Mouse (Mus musculus): ENCODE measurements around the gene Elmod1. TPM values are rescaled to one million over a fixed set of nuclear protein-coding genes. Genes with fewer than 3 reads are reported as not detected.

The Elmod1 gene
- polyA plus RNA-seq, 1 experiment from 2014 or later, result 19.3 TPM

DNA sequence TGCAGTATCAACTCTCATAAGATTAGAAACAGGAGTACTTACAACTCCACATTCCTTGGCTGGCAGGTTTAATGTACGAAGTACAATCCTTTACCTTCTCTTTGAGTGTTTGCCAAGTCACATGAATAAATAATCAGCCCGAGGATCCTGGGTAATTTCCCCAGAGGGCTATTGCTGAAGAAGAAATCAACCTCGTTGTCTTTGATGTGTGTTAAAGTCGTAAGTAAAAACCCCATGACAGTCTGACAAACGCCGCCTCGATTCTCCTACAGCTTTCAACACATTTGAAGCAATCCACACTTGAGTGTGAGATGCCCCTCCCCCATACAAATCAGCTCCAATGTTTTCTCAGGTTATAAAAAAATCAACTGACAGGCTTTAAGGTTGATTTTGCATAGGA is 44.2 kb downstream of the Elmod1 start:
- Histone ChIP-seq H3K4me1 (ENCODE audit: control insufficient read depth, insufficient read depth, low read length) (0 out of 2 replicates have a peak, but pooled peaks cover 6% of the 10 kb centered on the region), H3K27ac (replicated peaks; ENCODE audit: low read depth, low read length) (0 out of 2 replicates have a peak overlapping the region, but pooled peaks have one; percentile 41), H3K4me3 (replicated peaks; ENCODE audit: low read depth, low read length) (no peak overlapping the region), H3K9ac (replicated peaks; ENCODE audit: low read length) (no peak overlapping the region), H3K27me3 (ENCODE audit: control insufficient read depth, insufficient read depth, low read length) (no peaks in the 10 kb centered on the region), H3K9me3 (ENCODE audit: control insufficient read depth, low read length) (no peaks in the 10 kb centered on the region), H3K36me3 (ENCODE audit: control insufficient read depth, insufficient read depth, low read length) (no peaks in the 10 kb centered on the region; the same call in 1 of the 2 replicates), H3K4me2 (ENCODE audit: low read length) (no peak overlapping the region)
- ATAC-seq (ENCODE audit: low FRiP score, low TSS enrichment), result no peak; the same call in 1 of the 2 replicates
- DNase-seq, result peak; percentile 80
- 39% methylated on average over 7 of the region's 7 CpGs for WGBS

DNA sequence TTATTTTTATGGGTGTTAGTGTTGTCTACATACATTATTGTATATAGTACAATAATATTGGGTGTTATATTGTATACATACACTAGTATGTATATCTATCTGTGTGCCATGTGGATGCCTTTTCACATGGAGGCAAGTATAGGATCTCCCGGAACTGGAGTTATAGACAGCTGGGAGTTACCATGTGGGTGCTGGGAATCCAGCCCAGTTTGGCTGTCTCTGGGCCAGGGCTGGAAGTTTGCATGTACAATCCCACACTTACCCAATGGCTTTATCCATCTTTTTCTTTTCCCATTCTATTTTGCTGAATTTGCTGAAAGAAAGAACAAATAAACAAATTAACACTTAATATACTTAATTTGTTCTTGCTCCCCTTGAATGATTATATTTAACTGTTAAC is 54.0 kb downstream of the Elmod1 start:
- WGBS, result 95% methylated on average over 1 of the region's 1 CpGs
- H3K9ac ChIP-seq (replicated peaks; ENCODE audit: low read length), result no peak overlapping the region
- H3K9me3 ChIP-seq (ENCODE audit: control insufficient read depth, low read length), result 0 out of 2 replicates have a peak, but pooled peaks cover 3% of the 10 kb centered on the region
- no peak overlapping the region for H3K4me2 ChIP-seq (ENCODE audit: low read length)
- no peak for ATAC-seq (ENCODE audit: low FRiP score, low TSS enrichment)
- no peak overlapping the region for H3K4me3 ChIP-seq (replicated peaks; ENCODE audit: low read depth, low read length)
- peaks cover 16% of the 10 kb centered on the region; the same call in 1 of the 2 replicates for H3K36me3 ChIP-seq (ENCODE audit: control insufficient read depth, insufficient read depth, low read length)
- H3K4me1 ChIP-seq (ENCODE audit: control insufficient read depth, insufficient read depth, low read length), result peaks cover 6% of the 10 kb centered on the region
- DNase-seq, result no peak
- H3K27me3 ChIP-seq (ENCODE audit: control insufficient read depth, insufficient read depth, low read length), result no peaks in the 10 kb centered on the region
- no peak overlapping the region for H3K27ac ChIP-seq (replicated peaks; ENCODE audit: low read depth, low read length)

DNA sequence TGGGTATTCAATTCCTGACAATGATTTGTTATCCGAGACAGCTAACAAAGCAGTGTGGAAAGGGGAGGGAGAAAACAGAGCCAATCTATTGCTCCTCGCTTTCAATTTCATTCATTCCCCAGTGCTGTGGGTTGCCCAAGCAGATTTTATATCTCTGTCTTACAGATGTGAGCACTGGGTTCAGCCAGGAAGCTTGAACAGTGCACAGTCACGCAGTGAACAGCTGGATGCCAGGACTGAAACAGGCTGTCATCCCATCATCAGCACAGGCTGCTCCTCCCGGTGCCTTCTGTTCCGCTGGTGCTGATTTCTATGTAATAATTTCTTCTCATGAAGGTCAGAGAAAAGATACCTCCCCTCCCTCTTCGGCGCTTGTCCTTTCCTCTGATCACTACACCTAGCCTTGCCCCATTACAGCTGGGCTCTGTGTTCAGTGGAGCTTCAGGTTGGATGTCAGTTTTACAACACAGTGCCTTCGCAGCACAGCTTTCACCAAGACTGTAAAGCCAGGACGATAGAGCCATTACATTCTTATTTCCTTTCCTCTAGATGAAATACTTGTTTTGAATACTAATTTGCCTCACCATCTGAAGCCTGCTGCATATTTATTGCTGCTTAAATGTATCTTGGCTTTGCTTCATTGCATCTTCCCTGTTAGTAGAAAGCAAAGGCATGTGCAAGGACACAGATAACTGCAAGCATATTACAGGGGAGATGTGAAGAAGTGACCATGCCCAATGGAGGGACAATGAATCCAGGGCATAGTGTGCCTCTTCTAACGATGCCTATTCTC is 59.0 kb downstream of the Elmod1 start:
- H3K4me1 ChIP-seq (ENCODE audit: control insufficient read depth, insufficient read depth, low read length), result peaks cover 20% of the 10 kb centered on the region
- WGBS, result 52% methylated on average over 10 of the region's 10 CpGs
- 0 out of 2 replicates have a peak, but pooled peaks cover 3% of the 10 kb centered on the region for H3K9me3 ChIP-seq (ENCODE audit: control insufficient read depth, low read length)
- no peaks in the 10 kb centered on the region for H3K27me3 ChIP-seq (ENCODE audit: control insufficient read depth, insufficient read depth, low read length)
- no peak overlapping the region for H3K4me3 ChIP-seq (replicated peaks; ENCODE audit: low read depth, low read length)
- peak overlapping the region; percentile 3; the same call in 1 of the 2 replicates for H3K4me2 ChIP-seq (ENCODE audit: low read length)
- no peak; the same call in 1 of the 2 replicates for ATAC-seq (ENCODE audit: low FRiP score, low TSS enrichment)
- peaks cover 16% of the 10 kb centered on the region; the same call in 1 of the 2 replicates for H3K36me3 ChIP-seq (ENCODE audit: control insufficient read depth, insufficient read depth, low read length)
- DNase-seq, result peak; percentile 62
- H3K9ac ChIP-seq (replicated peaks; ENCODE audit: low read length), result no peak overlapping the region
- H3K27ac ChIP-seq (replicated peaks; ENCODE audit: low read depth, low read length), result peak overlapping the region; percentile 82

DNA sequence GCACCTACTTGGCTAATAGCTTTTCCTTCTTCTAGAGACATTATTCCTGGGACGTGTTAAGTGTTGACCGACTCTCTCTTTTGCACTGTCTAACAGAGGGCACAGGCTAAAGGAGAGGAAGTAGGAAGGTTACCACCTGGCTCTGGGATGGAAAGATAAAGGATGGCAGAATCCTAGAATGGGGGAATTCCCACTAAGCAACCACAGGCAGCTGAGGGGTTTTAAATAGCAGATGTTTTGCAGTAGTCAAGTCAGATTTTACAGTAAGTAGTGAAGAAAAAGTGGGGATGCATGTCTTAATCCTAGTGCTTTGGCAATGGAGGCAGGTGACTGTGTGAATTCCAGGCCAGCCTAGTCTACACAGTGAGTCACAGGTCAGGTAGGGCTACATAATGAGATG is 64.3 kb downstream of the Elmod1 start:
- Histone ChIP-seq H3K27ac (replicated peaks; ENCODE audit: low read depth, low read length) (0 out of 2 replicates have a peak overlapping the region, but pooled peaks have one; percentile 20), H3K9me3 (ENCODE audit: control insufficient read depth, low read length) (no peaks in the 10 kb centered on the region), H3K4me2 (ENCODE audit: low read length) (no peak overlapping the region), H3K9ac (replicated peaks; ENCODE audit: low read length) (no peak overlapping the region), H3K27me3 (ENCODE audit: control insufficient read depth, insufficient read depth, low read length) (no peaks in the 10 kb centered on the region), H3K36me3 (ENCODE audit: control insufficient read depth, insufficient read depth, low read length) (no peaks in the 10 kb centered on the region), H3K4me3 (replicated peaks; ENCODE audit: low read depth, low read length) (no peak overlapping the region), H3K4me1 (ENCODE audit: control insufficient read depth, insufficient read depth, low read length) (peaks cover 12% of the 10 kb centered on the region)
- no peak for DNase-seq
- ATAC-seq (ENCODE audit: low FRiP score, low TSS enrichment), result no peak
- WGBS, result 88% methylated on average over 2 of the region's 2 CpGs

DNA sequence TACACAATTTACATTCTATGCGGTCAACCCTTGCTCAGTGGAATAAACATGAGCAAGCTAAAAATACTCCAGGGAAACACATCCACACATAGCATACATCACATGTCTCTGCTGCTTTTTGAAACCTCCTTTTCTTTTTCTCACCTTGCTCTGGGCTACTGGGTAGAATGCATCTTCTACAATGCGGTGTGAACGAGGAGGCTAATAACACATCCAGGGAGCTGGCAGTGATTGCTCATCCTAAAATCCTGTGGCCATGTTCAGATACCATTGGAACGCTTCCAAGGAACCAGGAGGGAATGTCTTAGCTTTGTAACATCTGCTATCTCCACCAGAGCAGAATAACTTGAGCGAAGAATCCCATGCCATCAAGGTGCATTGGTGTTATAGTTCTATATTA is 64.8 kb downstream of the Elmod1 start:
- Histone ChIP-seq H3K27me3 (ENCODE audit: control insufficient read depth, insufficient read depth, low read length) (no peaks in the 10 kb centered on the region), H3K36me3 (ENCODE audit: control insufficient read depth, insufficient read depth, low read length) (no peaks in the 10 kb centered on the region), H3K4me1 (ENCODE audit: control insufficient read depth, insufficient read depth, low read length) (peaks cover 7% of the 10 kb centered on the region; the same call in 1 of the 2 replicates), H3K4me2 (ENCODE audit: low read length) (no peak overlapping the region), H3K27ac (replicated peaks; ENCODE audit: low read depth, low read length) (0 out of 2 replicates have a peak overlapping the region, but pooled peaks have one; percentile 20), H3K9me3 (ENCODE audit: control insufficient read depth, low read length) (no peaks in the 10 kb centered on the region), H3K4me3 (replicated peaks; ENCODE audit: low read depth, low read length) (no peak overlapping the region), H3K9ac (replicated peaks; ENCODE audit: low read length) (no peak overlapping the region)
- 80% methylated on average over 5 of the region's 5 CpGs for WGBS
- ATAC-seq (ENCODE audit: low FRiP score, low TSS enrichment) (no peak), DNase-seq (no peak)

DNA sequence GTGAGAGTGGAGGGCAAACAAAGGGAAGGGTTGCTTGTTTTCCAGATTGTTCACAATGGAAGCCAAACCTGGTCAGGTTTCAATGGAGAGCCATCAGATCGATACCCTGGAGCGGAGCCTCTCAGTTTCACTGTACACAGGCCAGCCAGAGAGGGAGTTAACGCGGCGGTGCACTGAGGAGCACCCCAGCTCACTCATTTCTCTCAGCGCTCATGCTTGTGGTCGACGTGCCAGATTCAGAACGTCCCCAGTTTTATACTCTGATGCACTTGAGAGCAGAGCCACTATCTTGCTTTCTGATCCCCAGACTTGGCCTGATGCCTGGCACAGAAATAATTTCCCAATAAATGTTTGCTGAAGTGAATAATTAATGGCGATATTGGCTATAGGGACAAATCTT is 68.3 kb downstream of the Elmod1 start:
- no peaks in the 10 kb centered on the region for H3K9me3 ChIP-seq (ENCODE audit: control insufficient read depth, low read length)
- no peak overlapping the region for H3K9ac ChIP-seq (replicated peaks; ENCODE audit: low read length)
- ATAC-seq (ENCODE audit: low FRiP score, low TSS enrichment) (no peak), DNase-seq (no peak)
- no peak overlapping the region for H3K4me3 ChIP-seq (replicated peaks; ENCODE audit: low read depth, low read length)
- H3K27me3 ChIP-seq (ENCODE audit: control insufficient read depth, insufficient read depth, low read length), result no peaks in the 10 kb centered on the region
- H3K36me3 ChIP-seq (ENCODE audit: control insufficient read depth, insufficient read depth, low read length), result no peaks in the 10 kb centered on the region
- H3K4me1 ChIP-seq (ENCODE audit: control insufficient read depth, insufficient read depth, low read length), result no peaks in the 10 kb centered on the region
- no peak overlapping the region for H3K27ac ChIP-seq (replicated peaks; ENCODE audit: low read depth, low read length)
- no peak overlapping the region for H3K4me2 ChIP-seq (ENCODE audit: low read length)
- 80% methylated on average over 10 of the region's 10 CpGs for WGBS

DNA sequence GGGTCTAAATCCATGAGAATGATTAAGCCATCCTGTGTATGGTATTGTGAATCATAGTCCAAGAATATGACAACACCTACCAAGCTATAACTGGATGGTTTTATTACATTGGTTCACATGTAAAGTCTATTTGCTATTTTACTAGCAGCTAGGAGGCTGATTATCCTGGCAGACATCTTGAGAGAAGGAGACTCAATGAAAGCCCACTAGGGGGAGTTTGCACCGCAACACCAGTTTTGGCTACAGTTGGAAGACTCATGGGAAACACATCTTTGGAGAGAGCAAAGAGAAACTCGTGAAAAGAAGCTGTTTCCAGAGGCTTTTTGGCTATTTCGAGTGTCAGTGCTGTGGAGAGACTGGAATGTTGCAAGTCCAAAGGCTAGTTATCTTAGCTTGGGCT is 69.7 kb downstream of the Elmod1 start:
- no peaks in the 10 kb centered on the region for H3K9me3 ChIP-seq (ENCODE audit: control insufficient read depth, low read length)
- ATAC-seq (ENCODE audit: low FRiP score, low TSS enrichment) (no peak), DNase-seq (peak; percentile 47)
- H3K4me3 ChIP-seq (replicated peaks; ENCODE audit: low read depth, low read length), result no peak overlapping the region
- no peaks in the 10 kb centered on the region for H3K4me1 ChIP-seq (ENCODE audit: control insufficient read depth, insufficient read depth, low read length)
- H3K27me3 ChIP-seq (ENCODE audit: control insufficient read depth, insufficient read depth, low read length), result no peaks in the 10 kb centered on the region
- no peak overlapping the region for H3K4me2 ChIP-seq (ENCODE audit: low read length)
- H3K36me3 ChIP-seq (ENCODE audit: control insufficient read depth, insufficient read depth, low read length), result no peaks in the 10 kb centered on the region
- H3K9ac ChIP-seq (replicated peaks; ENCODE audit: low read length), result no peak overlapping the region
- WGBS, result 50% methylated on average over 3 of the region's 3 CpGs
- no peak overlapping the region for H3K27ac ChIP-seq (replicated peaks; ENCODE audit: low read depth, low read length)

DNA sequence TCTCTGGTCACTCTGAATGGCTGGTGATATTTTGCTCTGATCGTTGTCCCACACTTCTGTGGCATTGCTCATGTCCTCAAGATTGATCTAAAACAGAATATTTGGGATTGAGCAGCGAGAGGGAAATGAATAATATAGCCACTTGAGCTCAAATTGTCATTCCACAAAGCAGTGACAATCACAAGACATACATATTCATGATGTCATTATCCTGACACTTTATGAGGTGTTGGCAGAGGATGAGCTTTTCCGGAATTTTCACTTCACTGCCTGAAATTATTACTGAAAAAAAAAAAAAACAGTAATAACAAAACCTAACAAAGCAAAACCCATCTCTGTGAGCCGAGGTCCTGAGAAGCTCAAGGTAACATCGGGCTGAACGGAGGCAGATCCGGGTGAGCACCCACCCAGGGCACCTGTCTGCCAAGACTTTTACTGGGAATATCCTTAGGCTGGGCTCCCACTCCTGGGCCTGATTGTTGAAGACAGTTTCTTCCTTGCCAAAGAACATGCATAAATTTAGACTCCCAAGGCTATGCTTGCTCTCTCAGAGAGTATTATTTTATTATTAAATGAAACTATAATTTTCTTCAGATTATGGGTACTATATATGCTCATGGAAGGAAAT is 71.8 kb downstream of the Elmod1 start:
- Histone ChIP-seq H3K9me3 (ENCODE audit: control insufficient read depth, low read length) (no peaks in the 10 kb centered on the region), H3K27me3 (ENCODE audit: control insufficient read depth, insufficient read depth, low read length) (no peaks in the 10 kb centered on the region), H3K4me3 (replicated peaks; ENCODE audit: low read depth, low read length) (no peak overlapping the region), H3K9ac (replicated peaks; ENCODE audit: low read length) (no peak overlapping the region), H3K4me2 (ENCODE audit: low read length) (no peak overlapping the region), H3K36me3 (ENCODE audit: control insufficient read depth, insufficient read depth, low read length) (no peaks in the 10 kb centered on the region), H3K27ac (replicated peaks; ENCODE audit: low read depth, low read length) (no peak overlapping the region), H3K4me1 (ENCODE audit: control insufficient read depth, insufficient read depth, low read length) (no peaks in the 10 kb centered on the region)
- ATAC-seq (ENCODE audit: low FRiP score, low TSS enrichment) (no peak), DNase-seq (no peak)
- 80% methylated on average over 7 of the region's 7 CpGs for WGBS

Measured in midbrain, embryonic 14.5 days (tissue).